Mouse (Mus musculus): Measurements from ENCODE around the gene B4galt1. TPM values are rescaled to one million over a fixed set of nuclear protein-coding genes. Genes with fewer than 3 reads are reported as not detected.

The B4galt1 gene
- polyA plus RNA-seq, 1 experiment from 2014 or later = 32.9 TPM

DNA sequence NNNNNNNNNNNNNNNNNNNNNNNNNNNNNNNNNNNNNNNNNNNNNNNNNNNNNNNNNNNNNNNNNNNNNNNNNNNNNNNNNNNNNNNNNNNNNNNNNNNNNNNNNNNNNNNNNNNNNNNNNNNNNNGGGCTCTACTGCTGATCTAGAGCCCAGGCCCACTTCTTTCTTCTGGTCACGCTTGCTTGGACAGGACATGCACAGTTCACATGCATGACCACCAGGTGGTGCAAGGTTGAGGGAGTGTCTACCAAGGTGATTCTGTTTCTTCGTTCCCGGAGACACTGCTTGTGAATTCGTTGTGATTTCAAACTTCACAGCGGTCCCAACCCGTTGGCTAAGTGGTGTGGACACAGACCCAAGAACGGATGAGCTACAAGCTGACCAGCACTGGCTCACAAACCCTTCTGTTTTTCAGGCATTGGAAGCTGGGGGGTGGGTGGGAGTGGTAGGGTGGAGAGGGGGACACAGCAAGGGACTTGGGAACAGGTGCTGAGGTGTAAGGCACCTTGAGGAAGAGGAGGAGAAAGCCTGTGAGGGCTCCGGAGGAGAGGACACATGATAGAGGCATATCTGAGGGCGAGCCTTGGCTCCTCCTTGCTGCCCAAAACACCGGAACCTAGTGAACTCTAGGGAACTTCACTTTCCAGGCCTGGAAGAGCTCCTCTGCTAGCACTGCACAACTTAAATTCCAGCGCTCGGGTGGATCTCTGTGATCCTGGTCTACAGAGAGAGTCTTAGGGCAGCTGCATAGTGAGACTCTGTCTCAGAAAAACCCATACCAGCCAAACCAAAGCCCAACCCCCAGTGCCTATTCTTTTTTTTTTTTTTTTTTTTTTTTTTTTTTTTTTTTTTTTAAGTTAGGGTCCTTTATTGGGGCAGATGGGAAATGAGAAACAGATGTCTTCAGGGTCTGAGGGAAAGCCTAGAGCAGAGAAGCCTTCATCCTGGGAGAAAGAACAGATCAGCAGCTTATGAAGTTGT lies 79.2 kb downstream of the B4galt1 start:
- H3K4me1 ChIP-seq (replicated peaks) = peaks cover 16% of the 10 kb centered on the region
- no peaks in the 10 kb centered on the region for H3K27me3 ChIP-seq
- peak overlapping the region; percentile 26 for H3K4me3 ChIP-seq (replicated peaks)
- peak overlapping the region; percentile 82; the same call in 1 of the 2 replicates for H3K27ac ChIP-seq
- ATAC-seq (ENCODE audit: insufficient number of reproducible peaks, insufficient read depth, low FRiP score, low TSS enrichment, low read depth) = peak; percentile 50
- H3K4me2 ChIP-seq = peak overlapping the region; percentile 64
- 5% methylated on average over 12 of the region's 12 CpGs for WGBS
- no peaks in the 10 kb centered on the region for H3K9me3 ChIP-seq
- peak overlapping the region; percentile 34; the same call in 1 of the 2 replicates for H3K9ac ChIP-seq (replicated peaks)
- H3K36me3 ChIP-seq = no peaks in the 10 kb centered on the region

- Histone ChIP-seq H3K36me3 (peaks cover 10% of the 10 kb centered on the region), H3K9ac (replicated peaks) (no peak overlapping the region), H3K27me3 (peaks cover 3% of the 10 kb centered on the region; the same call in 1 of the 2 replicates), H3K4me1 (replicated peaks) (peaks cover 3% of the 10 kb centered on the region; the same call in 1 of the 2 replicates), H3K9me3 (no peaks in the 10 kb centered on the region), H3K27ac (no peak overlapping the region), H3K4me2 (no peak overlapping the region), H3K4me3 (replicated peaks) (no peak overlapping the region)
- ATAC-seq (ENCODE audit: insufficient number of reproducible peaks, insufficient read depth, low FRiP score, low TSS enrichment, low read depth) = no peak
- 53% methylated on average over 5 of the region's 5 CpGs for WGBS
These were observed 93.9 kb downstream of the B4galt1 start for GRCm38 (mm10) chr4:40759876-40760275.

- Histone ChIP-seq H3K36me3 (peaks cover 30% of the 10 kb centered on the region), H3K4me2 (peak within 1 kb of the TSS; percentile 80), H3K4me1 (replicated peaks) (peaks cover 3% of the 10 kb centered on the region; the same call in 1 of the 2 replicates), H3K4me3 (replicated peaks) (peak within 1 kb of the TSS; percentile 71), H3K27me3 (peaks cover 3% of the 10 kb centered on the region; the same call in 1 of the 2 replicates), H3K9ac (replicated peaks) (peak within 1 kb of the TSS; percentile 79), H3K27ac (peak within 1 kb of the TSS; percentile 51), H3K9me3 (no peaks in the 10 kb centered on the region)
- WGBS = under 1% methylated on average over 40 of the region's 40 CpGs
- peak; percentile 99 for ATAC-seq (ENCODE audit: insufficient number of reproducible peaks, insufficient read depth, low FRiP score, low TSS enrichment, low read depth)
These were observed 95.9 kb downstream of the B4galt1 start, which contains the start of gene Smu1 for GRCm38 (mm10) chr4:40757780-40758420. Smu1 (minus strand) TSS chr4:40757923.

- H3K27ac ChIP-seq = peak overlapping the region; percentile 51
- peak overlapping the region; percentile 80 for H3K4me2 ChIP-seq
- ATAC-seq (ENCODE audit: insufficient number of reproducible peaks, insufficient read depth, low FRiP score, low TSS enrichment, low read depth) = peak; percentile 66
- H3K36me3 ChIP-seq = peaks cover 35% of the 10 kb centered on the region
- H3K4me3 ChIP-seq (replicated peaks) = peak overlapping the region; percentile 71
- under 1% methylated on average over 36 of the region's 39 CpGs for WGBS
- peak overlapping the region; percentile 79 for H3K9ac ChIP-seq (replicated peaks)
- peaks cover 3% of the 10 kb centered on the region; the same call in 1 of the 2 replicates for H3K4me1 ChIP-seq (replicated peaks)
- peaks cover 3% of the 10 kb centered on the region; the same call in 1 of the 2 replicates for H3K27me3 ChIP-seq
- no peaks in the 10 kb centered on the region for H3K9me3 ChIP-seq
These were observed 96.5 kb downstream of the B4galt1 start for GRCm38 (mm10) chr4:40757157-40757779.

Small RNA genes within 50 kb of the gene (microRNA-seq; reads per million reads assigned to microRNA genes)
- not detected for gene Gm24112
- not detected for gene Gm25931
- gene Mir5123 = not detected

Other genes starting within 250 kb of the B4galt1 start
- gene Aptx, start 150.8 kb downstream of the B4galt1 start, polyA plus RNA-seq (2016; fragmentation: Nextera tagmentation; extraction: Ambion mirVana) = 34.0 and 37.9 TPM in 2 replicates
- gene Dnaja1, start 131.9 kb downstream of the B4galt1 start, polyA plus RNA-seq (2016; fragmentation: Nextera tagmentation; extraction: Ambion mirVana) = 459 and 511 TPM in 2 replicates
- 159 and 160 TPM in 2 replicates for gene Smu1, start 96.1 kb downstream of the B4galt1 start, polyA plus RNA-seq (2016; fragmentation: Nextera tagmentation; extraction: Ambion mirVana)
- not detected in 2 replicates for gene Spink4, start 66.0 kb upstream of the B4galt1 start, polyA plus RNA-seq (2016; fragmentation: Nextera tagmentation; extraction: Ambion mirVana)
- 229 and 239 TPM in 2 replicates for gene Bag1, start 94.3 kb upstream of the B4galt1 start, polyA plus RNA-seq (2016; fragmentation: Nextera tagmentation; extraction: Ambion mirVana)
- 101 and 105 TPM in 2 replicates for gene Chmp5, start 94.4 kb upstream of the B4galt1 start, polyA plus RNA-seq (2016; fragmentation: Nextera tagmentation; extraction: Ambion mirVana)
- 103 and 106 TPM in 2 replicates for gene Nfx1, start 116.9 kb upstream of the B4galt1 start, polyA plus RNA-seq (2016; fragmentation: Nextera tagmentation; extraction: Ambion mirVana)
- gene Aqp7, start 194.1 kb upstream of the B4galt1 start, polyA plus RNA-seq (2016; fragmentation: Nextera tagmentation; extraction: Ambion mirVana) = not detected in 2 replicates
- 1.0 TPM in 2 replicates for gene Aqp3, start 244.2 kb upstream of the B4galt1 start, polyA plus RNA-seq (2016; fragmentation: Nextera tagmentation; extraction: Ambion mirVana)